Mouse (Mus musculus) forebrain, embryonic 15.5 days (tissue): ENCODE measurements around the gene Gata2. TPM values are rescaled to one million over a fixed set of nuclear protein-coding genes. Genes with fewer than 3 reads are reported as not detected.

ENCODE experiments used
- ATAC-seq: fragments of 200-750 bp; cut with Nextera tagmentation; replicated peaks from 2 replicates; pipeline ENCODE4 v1.8.0; 2017; ENCODE audit warnings: mild to moderate bottlenecking, moderate TSS enrichment, moderate library complexity
- H3K27ac ChIP-seq: fragments of 300-500 bp; sonication (generic); replicated peaks from 2 replicates; pipeline ENCODE4 v1.5.1; 2015; ENCODE audit warnings: mild to moderate bottlenecking, inconsistent platforms
- H3K27me3 ChIP-seq: fragments of 300-500 bp; sonication (generic); 2 replicates; pipeline ENCODE4 v1.6.1; 2015; ENCODE audit warnings: inconsistent platforms
- H3K36me3 ChIP-seq: fragments of 300-500 bp; sonication (generic); 2 replicates; pipeline ENCODE4 v1.6.1; 2015; ENCODE audit warnings: mild to moderate bottlenecking, inconsistent platforms
- H3K4me1 ChIP-seq: fragments of 300-500 bp; sonication (generic); 2 replicates; pipeline ENCODE4 v1.6.1; 2015; ENCODE audit warnings: inconsistent platforms
- H3K4me2 ChIP-seq: fragments of 300-500 bp; sonication (generic); replicated peaks from 2 replicates; pipeline ENCODE4 v1.6.1; 2015; ENCODE audit warnings: mild to moderate bottlenecking, inconsistent platforms
- H3K4me3 ChIP-seq: fragments of 300-500 bp; sonication (generic); 2 replicates; pipeline ENCODE4 v1.5.1; 2015; ENCODE audit warnings: mild to moderate bottlenecking, inconsistent platforms
- H3K9ac ChIP-seq: fragments of 300-500 bp; sonication (generic); replicated peaks from 2 replicates; pipeline ENCODE4 v1.6.1; 2015; ENCODE audit warnings: mild to moderate bottlenecking, inconsistent platforms
- H3K9me3 ChIP-seq: fragments of 300-500 bp; sonication (generic); 2 replicates; pipeline ENCODE4 v1.6.1; 2016; ENCODE audit warnings: inconsistent platforms
- WGBS: fragments of 180-500 bp; shearing (Covaris S2); methylation state at CpG from one replicate; pipeline ENCODE4 v1.1.7; 2015; ENCODE audit warnings: mixed read lengths; 5-methylcytosine and 5-hydroxymethylcytosine counted together
- polyA plus RNA-seq: library from polyadenylated mRNA; unstranded; fragments of >200 nt; fragmentation: Nextera tagmentation; extraction: Ambion mirVana; gene quantifications from 2 replicates; pipeline ENCODE4 v1.2.1, GENCODE M21; 2015

Gene Gata2
- polyA plus RNA-seq, 1 experiment from 2014 or later: 2.7 TPM

- Histone ChIP-seq H3K9me3 (no peaks in the 10 kb centered on the region), H3K4me2 (no peak overlapping the region), H3K27ac (no peak overlapping the region), H3K27me3 (peaks cover 83% of the 10 kb centered on the region), H3K4me3 (no peak overlapping the region), H3K9ac (no peak overlapping the region), H3K4me1 (0 out of 2 replicates have a peak, but pooled peaks cover under 1% of the 10 kb centered on the region), H3K36me3 (no peaks in the 10 kb centered on the region)
- WGBS: 5% methylated on average over 25 of the region's 25 CpGs
- ATAC-seq: no peak
Observed at GRCm38 (mm10) chr6:88204531-88205385, 11.1 kb downstream of the Gata2 start.

DNA sequence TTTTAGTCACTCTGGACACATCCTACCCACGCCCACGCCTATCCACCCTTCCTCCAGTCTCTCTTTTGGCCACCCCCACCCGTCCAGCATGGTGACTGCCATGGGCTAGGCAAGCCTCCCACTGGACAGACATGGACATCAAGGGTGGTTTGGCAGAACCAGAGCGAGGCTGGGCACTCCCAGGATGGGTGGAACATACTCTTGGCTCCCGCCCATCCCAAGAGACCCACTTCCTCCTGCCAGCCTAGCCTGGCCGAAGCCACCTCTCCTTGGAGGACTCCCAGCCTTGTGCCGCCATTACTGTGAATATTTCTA is 11.7 kb downstream of the Gata2 start:
- Histone ChIP-seq H3K4me3 (no peak overlapping the region), H3K9ac (no peak overlapping the region), H3K27me3 (peaks cover 81% of the 10 kb centered on the region), H3K9me3 (no peaks in the 10 kb centered on the region), H3K36me3 (no peaks in the 10 kb centered on the region), H3K27ac (no peak overlapping the region), H3K4me1 (no peaks in the 10 kb centered on the region), H3K4me2 (no peak overlapping the region)
- ATAC-seq: no peak
- WGBS: 13% methylated on average over 7 of the region's 7 CpGs

DNA sequence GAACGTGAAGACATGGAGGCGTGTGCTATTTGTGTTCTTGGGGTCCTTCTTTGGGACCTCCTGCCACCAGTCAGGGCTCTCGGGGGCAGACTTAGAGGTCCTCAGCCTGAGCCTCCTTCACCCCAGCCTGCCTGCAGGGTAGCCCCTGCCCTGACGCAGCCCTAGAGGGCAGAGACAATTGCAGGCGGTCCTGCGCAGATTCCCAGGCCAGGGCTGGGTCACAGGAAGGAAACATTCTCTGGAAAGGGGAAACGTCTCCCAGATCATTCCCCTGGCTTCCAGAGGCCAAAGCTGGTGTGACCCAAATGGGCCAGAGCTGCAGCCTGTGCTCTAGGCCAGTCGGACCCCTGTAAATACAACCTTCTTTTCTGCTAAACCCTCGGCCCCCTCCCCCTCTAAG is 12.2 kb downstream of the Gata2 start:
- H3K4me1 ChIP-seq: no peaks in the 10 kb centered on the region
- no peak overlapping the region for H3K27ac ChIP-seq
- no peak overlapping the region for H3K9ac ChIP-seq
- no peak overlapping the region for H3K4me3 ChIP-seq
- H3K9me3 ChIP-seq: no peaks in the 10 kb centered on the region
- no peak overlapping the region for H3K4me2 ChIP-seq
- no peaks in the 10 kb centered on the region for H3K36me3 ChIP-seq
- no peak for ATAC-seq
- peaks cover 75% of the 10 kb centered on the region for H3K27me3 ChIP-seq
- WGBS: 10% methylated on average over 9 of the region's 9 CpGs

DNA sequence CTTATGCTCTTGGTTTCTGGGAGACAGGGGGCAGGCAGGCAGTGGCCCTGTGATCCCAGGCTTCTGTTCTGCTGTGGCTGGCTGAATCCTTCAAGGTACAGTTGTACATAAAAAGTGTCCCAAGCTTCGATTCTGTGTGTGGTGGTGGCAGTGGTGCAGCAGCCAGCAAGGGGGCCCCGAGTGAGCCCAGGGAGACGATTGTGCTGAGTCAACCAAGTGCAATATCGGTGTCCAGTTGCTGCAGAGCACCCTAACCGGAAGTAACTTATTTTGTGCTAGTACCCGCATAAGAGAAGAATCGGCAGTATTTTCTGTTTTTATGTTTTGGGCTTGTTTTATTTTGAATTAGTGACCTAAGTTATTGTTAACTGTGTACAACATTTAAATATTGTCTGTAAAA is 12.9 kb downstream of the Gata2 start:
- WGBS: 44% methylated on average over 7 of the region's 7 CpGs
- Histone ChIP-seq H3K27ac (no peak overlapping the region), H3K4me1 (no peaks in the 10 kb centered on the region), H3K27me3 (peaks cover 68% of the 10 kb centered on the region), H3K36me3 (no peaks in the 10 kb centered on the region), H3K9me3 (no peaks in the 10 kb centered on the region), H3K9ac (no peak overlapping the region), H3K4me2 (no peak overlapping the region), H3K4me3 (no peak overlapping the region)
- no peak for ATAC-seq

- H3K27me3 ChIP-seq: peaks cover 59% of the 10 kb centered on the region
Observed at GRCm38 (mm10) chr6:88207403-88208033, 13.8 kb downstream of the Gata2 start.

GRCm38 (mm10) chr6:88208321-88208720 is 14.6 kb downstream of the Gata2 start:
- ATAC-seq: no peak
- Histone ChIP-seq H3K4me2 (no peak overlapping the region), H3K36me3 (no peaks in the 10 kb centered on the region), H3K9me3 (no peaks in the 10 kb centered on the region), H3K4me3 (no peak overlapping the region), H3K27me3 (peaks cover 58% of the 10 kb centered on the region), H3K4me1 (no peaks in the 10 kb centered on the region), H3K9ac (no peak overlapping the region), H3K27ac (no peak overlapping the region)
- 92% methylated on average over 3 of the region's 3 CpGs for WGBS

More at GRCm38 (mm10) chr6:88207403-88208033, 13.8 kb downstream of the Gata2 start:
- Histone ChIP-seq H3K4me3 (no peak overlapping the region), H3K9me3 (no peaks in the 10 kb centered on the region), H3K9ac (no peak overlapping the region), H3K4me2 (no peak overlapping the region), H3K27ac (no peak overlapping the region), H3K36me3 (no peaks in the 10 kb centered on the region), H3K4me1 (no peaks in the 10 kb centered on the region)
- no peak for ATAC-seq
- 85% methylated on average over 10 of the region's 10 CpGs for WGBS

GRCm38 (mm10) chr6:88209453-88209852 is 15.8 kb downstream of the Gata2 start:
- no peaks in the 10 kb centered on the region for H3K4me1 ChIP-seq
- 80% methylated on average over 5 of the region's 5 CpGs for WGBS
- no peaks in the 10 kb centered on the region for H3K9me3 ChIP-seq
- peaks cover 47% of the 10 kb centered on the region for H3K27me3 ChIP-seq
- no peak overlapping the region for H3K4me3 ChIP-seq
- no peak for ATAC-seq
- H3K4me2 ChIP-seq: no peak overlapping the region
- H3K9ac ChIP-seq: no peak overlapping the region
- H3K36me3 ChIP-seq: no peaks in the 10 kb centered on the region
- no peak overlapping the region for H3K27ac ChIP-seq

DNA sequence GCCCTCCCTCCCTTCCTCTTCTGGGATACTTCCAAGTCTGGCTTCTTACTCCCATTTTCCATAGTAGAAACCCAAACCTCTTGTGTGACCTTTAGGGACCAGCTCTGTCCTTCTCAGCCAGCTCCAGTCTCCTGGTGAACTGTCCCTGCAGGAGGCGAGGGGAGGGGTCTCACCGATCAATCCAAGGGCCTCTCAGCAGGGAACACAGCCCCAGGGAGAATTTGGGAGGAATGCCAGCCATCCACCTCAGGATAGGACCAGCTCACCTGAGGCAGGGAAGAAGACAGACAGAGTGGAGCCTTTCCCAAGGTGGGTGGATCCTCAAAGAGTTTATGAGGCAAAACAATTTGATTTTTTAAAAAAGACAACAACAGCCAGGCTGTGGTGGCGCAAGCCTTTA is 16.5 kb downstream of the Gata2 start:
- Histone ChIP-seq H3K4me1 (no peaks in the 10 kb centered on the region), H3K27ac (no peak overlapping the region), H3K4me2 (no peak overlapping the region), H3K27me3 (peaks cover 39% of the 10 kb centered on the region), H3K4me3 (no peak overlapping the region), H3K36me3 (no peaks in the 10 kb centered on the region), H3K9ac (no peak overlapping the region), H3K9me3 (no peaks in the 10 kb centered on the region)
- WGBS: 60% methylated on average over 3 of the region's 3 CpGs
- ATAC-seq: no peak

DNA sequence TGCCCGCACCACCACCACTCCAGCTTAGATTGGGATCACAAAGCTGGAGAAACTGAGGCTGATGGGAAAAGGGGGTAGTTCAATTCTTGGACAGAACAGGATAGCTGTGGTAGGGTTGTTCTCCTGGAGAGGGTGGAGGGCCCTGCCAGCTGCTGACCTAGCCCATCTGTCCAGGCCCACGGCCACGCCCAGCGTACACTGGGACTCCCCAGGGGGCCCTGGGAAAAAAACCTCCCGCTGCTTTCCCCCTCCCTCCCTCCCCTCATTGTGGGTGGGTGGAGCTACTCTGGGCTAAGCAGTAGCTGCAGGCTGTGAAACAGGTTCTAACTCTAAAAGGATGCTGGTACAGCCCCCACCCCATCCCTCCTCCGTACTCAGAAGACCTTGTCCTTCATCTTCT is 22.1 kb downstream of the Gata2 start:
- peaks cover 4% of the 10 kb centered on the region; the same call in 1 of the 2 replicates for H3K9me3 ChIP-seq
- no peak overlapping the region for H3K4me2 ChIP-seq
- H3K36me3 ChIP-seq: no peaks in the 10 kb centered on the region
- H3K27ac ChIP-seq: no peak overlapping the region
- no peak for ATAC-seq
- H3K9ac ChIP-seq: no peak overlapping the region
- 44% methylated on average over 6 of the region's 6 CpGs for WGBS
- no peak overlapping the region for H3K4me3 ChIP-seq
- no peaks in the 10 kb centered on the region for H3K4me1 ChIP-seq
- H3K27me3 ChIP-seq: no peaks in the 10 kb centered on the region

DNA sequence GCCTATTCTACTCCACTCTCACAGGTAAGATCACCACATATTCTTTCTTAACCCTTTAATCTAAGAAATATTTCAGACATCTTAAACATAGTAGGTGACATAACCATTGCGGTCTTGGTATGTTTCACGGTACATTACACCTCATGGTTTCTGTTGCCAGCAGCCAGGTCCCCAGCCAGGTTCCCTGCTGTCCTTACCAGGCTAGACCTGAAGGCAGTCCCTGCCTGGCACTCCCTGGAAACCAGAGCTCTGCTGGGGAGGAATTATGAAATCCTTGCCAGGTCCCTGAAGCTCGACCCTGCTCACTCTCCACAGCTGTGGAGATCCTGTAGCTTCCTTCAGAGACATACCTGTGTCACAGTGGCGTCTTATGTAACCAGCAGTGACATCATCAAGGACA is 22.5 kb downstream of the Gata2 start:
- Histone ChIP-seq H3K9me3 (peaks cover 4% of the 10 kb centered on the region; the same call in 1 of the 2 replicates), H3K27me3 (no peaks in the 10 kb centered on the region), H3K9ac (no peak overlapping the region), H3K27ac (no peak overlapping the region), H3K4me2 (no peak overlapping the region), H3K36me3 (no peaks in the 10 kb centered on the region), H3K4me1 (no peaks in the 10 kb centered on the region), H3K4me3 (no peak overlapping the region)
- 68% methylated on average over 4 of the region's 4 CpGs for WGBS
- no peak for ATAC-seq

- H3K4me1 ChIP-seq: no peaks in the 10 kb centered on the region
- H3K9me3 ChIP-seq: peaks cover 4% of the 10 kb centered on the region; the same call in 1 of the 2 replicates
- no peak overlapping the region for H3K9ac ChIP-seq
- H3K4me3 ChIP-seq: no peak overlapping the region
- WGBS: 3% methylated on average over 4 of the region's 4 CpGs
- ATAC-seq: no peak
- no peak overlapping the region for H3K4me2 ChIP-seq
- no peaks in the 10 kb centered on the region for H3K27me3 ChIP-seq
- H3K36me3 ChIP-seq: no peaks in the 10 kb centered on the region
- no peak overlapping the region for H3K27ac ChIP-seq
Observed at GRCm38 (mm10) chr6:88219094-88219493, 25.4 kb downstream of the Gata2 start.

DNA sequence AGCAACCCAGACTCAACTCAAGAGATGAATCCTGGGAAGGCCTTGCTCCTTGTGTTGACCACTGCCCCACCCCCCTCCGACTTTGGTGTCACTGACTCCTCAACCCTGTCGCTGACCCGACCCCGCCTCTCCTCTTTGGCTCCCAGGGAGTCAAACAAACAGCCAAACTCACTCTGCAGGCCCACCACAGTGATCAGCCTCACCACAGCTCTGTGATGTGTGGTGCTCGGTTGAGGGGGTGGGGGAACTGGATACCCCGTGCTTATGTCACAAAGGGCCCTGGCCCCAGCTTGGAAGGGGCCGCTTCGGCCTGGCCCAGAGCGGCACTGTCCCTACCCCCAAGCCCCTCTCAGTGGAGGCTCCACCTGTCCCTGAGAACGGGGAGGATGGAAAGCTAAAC is 28.3 kb downstream of the Gata2 start, which contains the start of gene Dnajb8:
Gene Dnajb8 (plus strand): TSS at position 301 of the 400 bp plus-strand sequence.
- H3K9ac ChIP-seq: no peak within 1 kb of the TSS
- no peak within 1 kb of the TSS for H3K4me2 ChIP-seq
- H3K36me3 ChIP-seq: no peaks in the 10 kb centered on the region
- ATAC-seq: no peak
- 61% methylated on average over 10 of the region's 10 CpGs for WGBS
- peaks cover 3% of the 10 kb centered on the region; the same call in 1 of the 2 replicates for H3K4me1 ChIP-seq
- H3K4me3 ChIP-seq: no peak within 1 kb of the TSS
- H3K27me3 ChIP-seq: no peaks in the 10 kb centered on the region
- no peak within 1 kb of the TSS for H3K27ac ChIP-seq
- H3K9me3 ChIP-seq: peaks cover 4% of the 10 kb centered on the region; the same call in 1 of the 2 replicates
